Mouse (Mus musculus) lung, postnatal 0 days (tissue): ENCODE results near the gene Oprm1. TPM values are rescaled to one million over a fixed set of nuclear protein-coding genes. Genes with fewer than 3 reads are reported as not detected.

ENCODE experiments used
- ATAC-seq: fragments of 200-750 bp; cut with Nextera tagmentation; 2 replicates; pipeline ENCODE4 v1.8.0; 2017; ENCODE audit warnings: moderate library complexity
- DNase-seq: peaks from one replicate; pipeline ENCODE4 v3.0.0-alpha.2; 2016; ENCODE audit warnings: low spot score
- H3K27ac ChIP-seq: fragments of 300-500 bp; sonication (generic); 2 replicates; pipeline ENCODE4 v1.5.1; 2014; ENCODE audit warnings: antibody characterized with exemption, mild to moderate bottlenecking, low read length, mixed read lengths
- H3K27me3 ChIP-seq: fragments of 300-500 bp; sonication (generic); replicated peaks from 2 replicates; pipeline ENCODE4 v1.6.1; 2014; ENCODE audit warnings: low read length, mixed read lengths; ENCODE audit not compliant: insufficient read depth
- H3K36me3 ChIP-seq: fragments of 300-500 bp; sonication (generic); 2 replicates; pipeline ENCODE4 v1.6.1; 2014; ENCODE audit warnings: low read length, mixed read lengths; ENCODE audit not compliant: insufficient read depth
- H3K4me1 ChIP-seq: fragments of 300-500 bp; sonication (generic); 2 replicates; pipeline ENCODE4 v1.6.1; 2014; ENCODE audit warnings: antibody characterized with exemption, low read depth, low read length, mixed read lengths; ENCODE audit not compliant: insufficient read depth
- H3K4me2 ChIP-seq: fragments of 300-500 bp; sonication (generic); replicated peaks from 2 replicates; pipeline ENCODE4 v1.6.1; 2014; ENCODE audit warnings: low read depth, mild to moderate bottlenecking, low read length, moderate library complexity, mixed read lengths
- H3K4me3 ChIP-seq: fragments of 300-500 bp; sonication (generic); 2 replicates; pipeline ENCODE4 v1.5.1; 2014; ENCODE audit warnings: low read depth, low read length
- H3K9ac ChIP-seq: fragments of 300-500 bp; sonication (generic); replicated peaks from 2 replicates; pipeline ENCODE4 v1.6.1; 2014; ENCODE audit warnings: low read depth, mild to moderate bottlenecking
- H3K9me3 ChIP-seq: fragments of 300-500 bp; sonication (generic); 2 replicates; pipeline ENCODE4 v1.6.1; 2016; ENCODE audit warnings: low read length, mixed read lengths
- CTCF ChIP-seq: IDR thresholded peaks from 2 replicates; pipeline ENCODE4 v1.5.1; 2016; ENCODE audit warnings: antibody characterized with exemption, mild to moderate bottlenecking
- EP300 ChIP-seq: IDR thresholded peaks from 2 replicates; pipeline ENCODE4 v1.6.1; 2016; ENCODE audit warnings: antibody characterized with exemption, mild to moderate bottlenecking, control low read depth
- WGBS: fragments of 180-500 bp; shearing (Covaris S2); extraction: QIAGEN DNeasy Blood & Tissue Kit; methylation state at CpG from one replicate; pipeline ENCODE4 v1.1.7; 2014; 5-methylcytosine and 5-hydroxymethylcytosine counted together
- polyA plus RNA-seq: library from polyadenylated mRNA; unstranded; fragments of >200 nt; fragmentation: Nextera tagmentation; extraction: Ambion mirVana; gene quantifications from 2 replicates; pipeline ENCODE4 v1.2.1, GENCODE M21; 2015

The Oprm1 gene
- polyA plus RNA-seq, 1 experiment from 2014 or later: not detected

DNA sequence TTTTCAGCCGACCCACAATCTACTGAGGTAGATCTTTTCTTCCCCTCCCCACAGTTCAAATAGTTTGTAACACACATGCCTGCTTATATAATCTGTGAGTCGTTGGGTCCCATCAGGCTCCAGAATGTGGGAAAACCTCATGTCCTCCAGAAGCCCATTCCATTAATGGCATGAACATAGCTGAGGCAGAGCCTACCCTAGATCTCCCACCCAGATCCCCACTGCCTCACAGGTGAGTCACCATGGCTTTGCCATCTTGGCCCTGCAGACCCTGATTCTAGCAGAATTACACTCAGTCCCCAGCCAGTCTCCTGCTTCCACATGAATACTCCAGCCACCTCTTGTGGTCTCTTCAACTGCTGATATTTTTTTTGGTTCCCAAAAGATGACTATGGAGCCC lies 317.4 kb downstream of the Oprm1 start:
- Histone ChIP-seq H3K27ac (no peak overlapping the region), H3K4me1 (no peaks in the 10 kb centered on the region), H3K4me3 (no peak overlapping the region), H3K36me3 (no peaks in the 10 kb centered on the region), H3K9ac (no peak overlapping the region), H3K9me3 (no peaks in the 10 kb centered on the region), H3K4me2 (no peak overlapping the region), H3K27me3 (no peaks in the 10 kb centered on the region)
- DNase-seq (no peak), ATAC-seq (no peak)
- TF ChIP-seq CTCF: no peak
- no peak for TF ChIP-seq EP300
- 74% methylated on average over 2 of the region's 2 CpGs for WGBS

DNA sequence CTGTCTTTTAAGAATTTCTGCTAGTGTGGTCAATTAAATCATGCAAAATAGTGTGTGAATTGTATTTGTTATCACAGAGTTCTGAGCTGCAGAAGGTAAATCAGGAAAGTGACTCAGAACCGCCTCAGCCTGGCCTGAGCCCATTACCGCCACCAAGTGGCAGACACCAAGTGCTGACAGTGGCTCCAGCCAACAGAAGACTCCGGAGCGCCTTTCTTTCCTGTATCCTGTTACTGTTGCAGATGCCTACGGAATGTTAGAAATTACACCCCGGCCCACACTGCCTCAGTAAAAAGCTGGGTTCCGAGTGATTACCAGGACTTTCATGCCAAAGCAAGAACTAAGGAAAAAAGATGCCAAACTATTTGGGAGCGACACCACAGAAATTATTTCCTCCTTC lies 317.9 kb downstream of the Oprm1 start:
- DNase-seq (peak; percentile 89), ATAC-seq (peak; percentile 85)
- H3K36me3 ChIP-seq: no peaks in the 10 kb centered on the region
- TF ChIP-seq EP300 (no peak), CTCF (peak; percentile 89)
- WGBS: 5% methylated on average over 8 of the region's 8 CpGs
- H3K4me1 ChIP-seq: no peaks in the 10 kb centered on the region
- no peak overlapping the region for H3K9ac ChIP-seq
- H3K9me3 ChIP-seq: no peaks in the 10 kb centered on the region
- H3K4me3 ChIP-seq: no peak overlapping the region
- H3K27ac ChIP-seq: no peak overlapping the region
- H3K27me3 ChIP-seq: no peaks in the 10 kb centered on the region
- H3K4me2 ChIP-seq: no peak overlapping the region

DNA sequence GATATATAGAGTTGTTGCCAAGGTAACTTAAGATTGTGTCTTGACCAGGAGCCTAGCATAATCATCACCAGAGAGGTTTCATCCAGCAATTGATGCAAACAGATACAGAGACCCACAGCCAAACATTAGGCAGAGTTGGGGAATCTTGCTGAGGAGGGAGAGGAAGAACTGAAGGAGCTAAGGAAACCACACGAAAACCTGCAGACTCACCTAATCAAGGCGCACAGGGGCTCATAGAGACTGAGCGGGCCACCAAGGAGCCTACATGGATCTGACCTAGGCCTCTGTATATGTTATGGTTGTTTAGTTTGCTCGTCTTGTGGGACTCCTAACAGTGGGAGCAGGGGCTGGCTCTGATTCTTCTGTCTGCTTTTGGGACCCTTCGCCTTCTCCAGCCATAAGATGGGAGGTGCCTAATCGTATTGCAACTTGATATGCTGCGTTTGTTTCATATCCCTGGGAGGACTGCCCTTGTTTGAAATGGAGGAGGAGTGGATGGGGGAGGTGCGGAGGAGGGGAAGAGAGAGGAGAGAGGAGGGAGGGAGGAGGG lies 318.4 kb downstream of the Oprm1 start:
- ATAC-seq: peak; percentile 41
- Histone ChIP-seq H3K4me1 (no peaks in the 10 kb centered on the region), H3K36me3 (no peaks in the 10 kb centered on the region), H3K9me3 (no peaks in the 10 kb centered on the region), H3K27ac (no peak overlapping the region), H3K9ac (no peak overlapping the region), H3K4me3 (no peak overlapping the region), H3K4me2 (no peak overlapping the region), H3K27me3 (no peaks in the 10 kb centered on the region)
- TF ChIP-seq CTCF: no peak
- TF ChIP-seq EP300: no peak
- 33% methylated on average over 7 of the region's 8 CpGs for WGBS
- peak; percentile 16 for DNase-seq

DNA sequence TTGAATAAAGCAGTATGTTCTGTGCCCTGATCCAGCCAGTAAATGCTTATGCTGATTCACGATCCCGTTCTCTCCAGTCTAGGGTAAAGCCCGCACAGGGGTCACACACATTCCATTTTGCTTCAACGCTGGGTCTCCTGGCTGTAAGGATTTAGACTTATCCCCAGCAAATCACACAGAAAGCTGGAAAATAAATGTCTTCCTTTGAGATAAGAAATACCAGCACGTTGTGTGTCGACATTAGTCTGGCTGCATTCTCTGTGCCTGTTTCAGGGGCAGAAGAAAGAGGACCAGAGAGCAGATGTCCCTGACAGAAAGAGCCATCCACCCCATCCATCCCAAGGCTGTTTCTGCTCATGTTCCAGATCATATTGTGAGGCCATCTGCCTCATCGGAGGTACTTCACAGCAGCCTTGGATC lies 319.1 kb downstream of the Oprm1 start:
- H3K4me1 ChIP-seq: no peaks in the 10 kb centered on the region
- no peaks in the 10 kb centered on the region for H3K27me3 ChIP-seq
- H3K27ac ChIP-seq: no peak overlapping the region
- ATAC-seq (no peak), DNase-seq (peak; percentile 14)
- no peak overlapping the region for H3K4me3 ChIP-seq
- no peak overlapping the region for H3K4me2 ChIP-seq
- H3K9ac ChIP-seq: no peak overlapping the region
- WGBS: 47% methylated on average over 7 of the region's 7 CpGs
- no peaks in the 10 kb centered on the region for H3K9me3 ChIP-seq
- H3K36me3 ChIP-seq: no peaks in the 10 kb centered on the region
- TF ChIP-seq CTCF: no peak
- no peak for TF ChIP-seq EP300

DNA sequence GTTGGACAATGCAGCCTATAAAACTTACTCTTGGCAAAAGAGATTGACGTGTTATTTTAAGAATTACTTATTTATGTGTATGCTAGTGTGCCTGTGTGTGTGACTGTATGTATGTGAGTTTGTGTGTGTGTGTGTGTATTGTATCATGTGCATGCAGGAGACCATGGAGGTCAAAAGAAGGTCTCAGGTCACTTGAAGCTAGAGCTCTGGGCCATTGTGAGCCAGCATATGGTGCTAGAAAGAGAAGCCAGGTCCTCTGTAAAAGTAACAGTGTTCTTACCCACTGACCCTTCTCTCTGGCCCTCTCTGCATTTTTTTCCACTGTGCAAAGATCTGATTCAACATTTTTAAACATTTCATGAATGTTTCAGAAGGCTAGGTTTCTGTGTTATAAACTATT lies 319.7 kb downstream of the Oprm1 start:
- H3K9me3 ChIP-seq: no peaks in the 10 kb centered on the region
- no peak overlapping the region for H3K27ac ChIP-seq
- no peak overlapping the region for H3K4me2 ChIP-seq
- H3K9ac ChIP-seq: no peak overlapping the region
- no peak overlapping the region for H3K4me3 ChIP-seq
- WGBS: 67% methylated on average over 1 of the region's 1 CpGs
- TF ChIP-seq CTCF: no peak
- no peak for TF ChIP-seq EP300
- no peaks in the 10 kb centered on the region for H3K27me3 ChIP-seq
- no peaks in the 10 kb centered on the region for H3K36me3 ChIP-seq
- no peaks in the 10 kb centered on the region for H3K4me1 ChIP-seq
- no peak for DNase-seq
- no peak for ATAC-seq

Other genes with a start within 250 kb of the Oprm1 start
- not detected in 2 replicates for gene Gm10945, start 3.3 kb downstream of the Oprm1 start, polyA plus RNA-seq